Mouse (Mus musculus): ENCODE results near the gene Map2k5.
A peak's percentile ranks its signal among the peaks of the same experiment; 100 is the strongest.

The Map2k5 gene

GRCm38 (mm10) chr9:63122161-63122833, 255.4 kb downstream of the Map2k5 start:
- TF ChIP-seq NANOG (IDR thresholded peaks at IDR 0.05; ENCODE audit: borderline replicate concordance, low read length) (no peak), CTCF (conservative IDR thresholded peaks at IDR 0.05; ENCODE audit: low read length) (no peak), POU5F1 (IDR thresholded peaks at IDR 0.05; ENCODE audit: borderline replicate concordance, low read length) (no peak)
- no peak overlapping the region for H3K4me3 ChIP-seq (replicated peaks; ENCODE audit: low read length)
- H3K27me3 ChIP-seq (ENCODE audit: insufficient read depth, low read length) = peaks cover 58% of the 10 kb centered on the region
- H3K4me1 ChIP-seq (replicated peaks; ENCODE audit: low read depth, low read length) = peaks cover 36% of the 10 kb centered on the region
- no peaks in the 10 kb centered on the region for H3K36me3 ChIP-seq (ENCODE audit: insufficient read depth, low read length)
- no peaks in the 10 kb centered on the region for H3K9me3 ChIP-seq (ENCODE audit: low read length)

- Histone ChIP-seq H3K4me3 (replicated peaks; ENCODE audit: low read length) (no peak overlapping the region), H3K27me3 (ENCODE audit: insufficient read depth, low read length) (peaks cover 60% of the 10 kb centered on the region), H3K36me3 (ENCODE audit: insufficient read depth, low read length) (no peaks in the 10 kb centered on the region), H3K9me3 (ENCODE audit: low read length) (peaks cover 10% of the 10 kb centered on the region; the same call in 1 of the 2 replicates), H3K4me1 (replicated peaks; ENCODE audit: low read depth, low read length) (peaks cover 26% of the 10 kb centered on the region)
- TF ChIP-seq NANOG (IDR thresholded peaks at IDR 0.05; ENCODE audit: borderline replicate concordance, low read length) (peak; percentile 29; the same call in 1 of the 2 replicates), POU5F1 (IDR thresholded peaks at IDR 0.05; ENCODE audit: borderline replicate concordance, low read length) (peak; percentile 68; the same call in 1 of the 2 replicates), CTCF (conservative IDR thresholded peaks at IDR 0.05; ENCODE audit: low read length) (peak; percentile 24)
Observed at GRCm38 (mm10) chr9:63118385-63118784, 259.3 kb downstream of the Map2k5 start.
